Mouse (Mus musculus) layer of hippocampus, adult 8-10 months (tissue): ENCODE results near the gene Kdelc1. TPM values are rescaled to one million over a fixed set of nuclear protein-coding genes. Genes with fewer than 3 reads are reported as not detected.
A peak's percentile ranks its signal among the peaks of the same experiment; 100 is the strongest.

Source experiments
- DNase-seq, 2 experiments: peaks; one replicate each; pipeline ENCODE4 v3.0.0; 2022; ENCODE audit warnings: low spot score in 2 of 2
- total RNA-seq, 4 experiments: library from RNA; stranded (reverse); gene quantifications; 2 replicates each; pipeline ENCODE4 v1.2.4; 2022

Gene Kdelc1
- total RNA-seq, 4 experiments from 2014 or later = 9.4 to 10.6 (median 10.1) TPM

DNA sequence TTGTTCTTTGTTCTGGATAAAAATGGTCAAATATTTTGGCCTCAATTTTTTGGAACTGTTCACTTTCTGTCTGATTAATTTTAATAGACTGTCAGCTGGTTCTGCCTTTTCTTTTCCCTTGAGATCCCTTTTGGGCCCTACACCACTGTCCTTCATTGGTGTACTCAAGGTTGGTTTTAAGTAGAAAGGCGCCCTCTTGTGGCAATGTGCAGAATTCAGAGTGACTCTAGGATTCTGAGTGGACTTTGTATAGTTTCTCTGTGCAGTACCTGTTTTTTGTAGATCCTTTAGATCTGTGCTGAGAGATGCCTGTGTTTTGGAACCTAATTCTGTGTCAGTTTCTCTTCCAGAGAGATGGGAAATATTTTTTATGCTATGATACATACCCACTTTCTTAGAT lies 54.0 kb downstream of the Kdelc1 start:
- DNase-seq = peak; percentile 33 to 67

DNA sequence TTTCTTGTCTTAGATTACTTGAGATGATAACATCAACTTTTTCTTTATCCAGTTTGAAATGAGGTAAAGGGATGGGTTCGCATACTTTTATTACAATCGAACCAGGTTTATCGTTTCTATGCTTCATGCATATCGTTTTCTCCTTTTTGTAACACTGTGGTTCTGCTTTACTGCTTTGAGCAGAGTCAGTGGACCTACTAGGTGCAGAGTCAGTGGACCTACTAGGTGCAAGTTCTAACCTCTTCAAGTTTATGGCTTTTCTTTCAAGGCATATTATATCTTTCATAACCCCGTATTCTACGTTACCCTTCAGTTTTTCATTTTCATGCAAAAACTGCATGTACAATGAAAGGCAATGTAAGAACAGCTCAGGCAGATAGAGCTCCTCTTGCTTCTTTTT lies 55.2 kb downstream of the Kdelc1 start:
- DNase-seq = no peak

DNA sequence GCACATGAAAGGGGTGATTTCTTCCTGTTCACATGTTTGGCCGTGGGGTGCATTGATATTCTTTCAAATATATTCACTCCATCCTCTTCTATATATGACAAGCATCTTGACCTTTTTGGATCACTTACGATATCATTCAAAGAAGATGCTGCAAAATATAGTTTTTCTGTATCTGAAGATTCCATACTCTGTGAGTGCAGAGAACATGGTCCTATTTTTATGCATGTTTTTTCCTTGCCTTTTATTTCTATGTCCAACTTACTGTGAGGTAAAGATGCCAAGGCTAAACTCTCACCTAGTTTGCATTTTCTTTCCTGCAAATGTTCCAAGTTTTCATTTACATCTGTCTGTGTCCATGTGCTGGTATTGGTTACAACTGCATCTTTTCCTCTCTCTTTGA lies 56.8 kb downstream of the Kdelc1 start, which contains the start of gene Gm8251:
Gm8251 (minus strand) TSS at position 101 of the 400 bp plus-strand sequence.
- no peak for DNase-seq

DNA sequence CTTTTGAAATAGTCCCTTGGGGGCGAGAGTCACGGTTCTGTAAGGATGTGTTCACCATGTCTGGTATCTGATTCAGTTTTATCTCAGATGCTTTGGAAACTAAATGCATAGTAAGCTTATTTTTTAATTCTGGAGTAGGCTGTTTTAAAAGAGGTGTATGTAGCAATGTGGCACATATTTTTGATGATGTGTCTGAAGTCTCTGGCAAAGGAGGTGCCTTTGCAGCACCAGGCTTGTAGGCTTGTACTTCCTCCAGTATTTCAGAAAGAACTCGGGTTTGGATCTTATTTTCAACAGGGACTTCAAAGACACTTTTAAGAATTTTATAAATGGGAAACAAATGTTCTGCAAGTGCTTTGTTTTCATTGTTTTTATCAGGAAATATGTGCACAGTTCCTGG lies 60.8 kb downstream of the Kdelc1 start:
- DNase-seq = no peak

Other genes with a start within 250 kb of the Kdelc1 start
- gene Tpp2, start 185.2 kb downstream of the Kdelc1 start, total RNA-seq = 10 to 100 TPM; 50.9 to 54.9 (median 51.3) TPM
- under 1 TPM in 2 of 4 experiments, not detected in 2; 0.12 to 0.25 TPM for gene Mettl21c, start 98.8 kb downstream of the Kdelc1 start, total RNA-seq
- gene Gm8251, start 56.9 kb downstream of the Kdelc1 start, total RNA-seq = not detected
- gene Tex30, start 16.4 kb downstream of the Kdelc1 start, total RNA-seq = 1 to 10 TPM; 6.7 to 8.2 (median 7.4) TPM
- gene Bivm, start 149 bp upstream of the Kdelc1 start, total RNA-seq = 10 to 100 TPM; 29.7 to 47.3 (median 36.8) TPM
- gene Ercc5, start 28.9 kb upstream of the Kdelc1 start, total RNA-seq = 10 to 100 TPM; 19.7 to 22.8 (median 21.5) TPM
- gene Mettl21e, start 100.2 kb upstream of the Kdelc1 start, total RNA-seq = not detected